Mouse (Mus musculus): Measurements from ENCODE around the gene Phrf1. TPM values are rescaled to one million over a fixed set of nuclear protein-coding genes. Genes with fewer than 3 reads are reported as not detected.

The Phrf1 gene
- polyA plus RNA-seq, 1 experiment, result 45.2 TPM

DNA sequence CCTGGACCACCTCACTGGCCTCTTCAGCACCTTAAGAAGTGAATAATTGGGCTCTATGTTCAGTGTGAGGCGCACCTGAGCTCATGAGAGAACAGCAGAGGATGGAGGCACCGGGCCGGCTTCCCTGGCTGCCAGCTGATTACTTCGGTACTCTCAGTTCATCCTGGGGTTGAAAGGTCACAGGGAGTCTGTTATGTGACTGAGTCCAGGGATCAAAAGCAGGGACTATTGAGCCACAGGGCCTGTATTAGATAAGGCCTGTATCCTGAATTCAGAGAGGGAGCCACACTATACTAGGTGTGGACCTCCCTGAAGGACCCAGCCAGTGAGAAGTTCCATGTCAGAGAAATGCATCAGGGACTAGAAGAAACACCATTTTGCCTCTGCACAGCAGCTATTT is 76.0 kb downstream of the Phrf1 start:
- Histone ChIP-seq H3K27ac (ENCODE audit: insufficient read depth, low read depth, low read length) (no peak overlapping the region), H3K4me3 (ENCODE audit: insufficient read depth, low read length) (no peak overlapping the region), H3K4me1 (ENCODE audit: control insufficient read depth, insufficient read depth, low read length) (peaks cover 13% of the 10 kb centered on the region)
- TF ChIP-seq CTCF (IDR thresholded peaks at IDR 0.05; ENCODE audit: low read depth, low read length), result no peak

Other genes with a start within 250 kb of the Phrf1 start
- gene Ifitm3, start 218.0 kb upstream of the Phrf1 start, polyA plus RNA-seq (2012; ENCODE audit: insufficient read depth, insufficient read length, missing spikeins), result 1,636 and 1,773 TPM in 2 replicates
- gene Ifitm6, start 210.9 kb upstream of the Phrf1 start, polyA plus RNA-seq (2012; ENCODE audit: insufficient read depth, insufficient read length, missing spikeins), result 31.9 and 45.4 TPM in 2 replicates
- not detected in 2 replicates for gene Gm17387, start 199.7 kb upstream of the Phrf1 start, polyA plus RNA-seq (2012; ENCODE audit: insufficient read depth, insufficient read length, missing spikeins)
- not detected in 2 replicates for gene B4galnt4, start 167.7 kb upstream of the Phrf1 start, polyA plus RNA-seq (2012; ENCODE audit: insufficient read depth, insufficient read length, missing spikeins)
- not detected in 2 replicates for gene Pkp3, start 150.6 kb upstream of the Phrf1 start, polyA plus RNA-seq (2012; ENCODE audit: insufficient read depth, insufficient read length, missing spikeins)
- gene Sigirr, start 128.2 kb upstream of the Phrf1 start, polyA plus RNA-seq (2012; ENCODE audit: insufficient read depth, insufficient read length, missing spikeins), result 1.6 and 3.9 TPM in 2 replicates
- gene Ano9, start 111.0 kb upstream of the Phrf1 start, polyA plus RNA-seq (2012; ENCODE audit: insufficient read depth, insufficient read length, missing spikeins), result not detected in 2 replicates
- 20.7 and 21.5 TPM in 2 replicates for gene Ptdss2, start 106.4 kb upstream of the Phrf1 start, polyA plus RNA-seq (2012; ENCODE audit: insufficient read depth, insufficient read length, missing spikeins)
- gene Rnh1, start 55.9 kb upstream of the Phrf1 start, polyA plus RNA-seq (2012; ENCODE audit: insufficient read depth, insufficient read length, missing spikeins), result 131 and 141 TPM in 2 replicates
- 29.7 and 36.1 TPM in 2 replicates for gene Hras, start 34.8 kb upstream of the Phrf1 start, polyA plus RNA-seq (2012; ENCODE audit: insufficient read depth, insufficient read length, missing spikeins)
- gene Lrrc56, start 34.6 kb upstream of the Phrf1 start, polyA plus RNA-seq (2012; ENCODE audit: insufficient read depth, insufficient read length, missing spikeins), result 3.4 and 4.1 TPM in 2 replicates
- 0.88 TPM in 1 of 2 replicates, not detected in the other for gene Lmntd2, start 14.7 kb upstream of the Phrf1 start, polyA plus RNA-seq (2012; ENCODE audit: insufficient read depth, insufficient read length, missing spikeins)
- 3.5 and 3.9 TPM in 2 replicates for gene Rassf7, start 12.9 kb upstream of the Phrf1 start, polyA plus RNA-seq (2012; ENCODE audit: insufficient read depth, insufficient read length, missing spikeins)
- gene Irf7, start 37.7 kb downstream of the Phrf1 start, polyA plus RNA-seq (2012; ENCODE audit: insufficient read depth, insufficient read length, missing spikeins), result 164 and 168 TPM in 2 replicates
- not detected in 2 replicates for gene Cdhr5, start 48.0 kb downstream of the Phrf1 start, polyA plus RNA-seq (2012; ENCODE audit: insufficient read depth, insufficient read length, missing spikeins)
- gene Sct, start 50.3 kb downstream of the Phrf1 start, polyA plus RNA-seq (2012; ENCODE audit: insufficient read depth, insufficient read length, missing spikeins), result not detected in 2 replicates
- not detected in 2 replicates for gene Drd4, start 63.2 kb downstream of the Phrf1 start, polyA plus RNA-seq (2012; ENCODE audit: insufficient read depth, insufficient read length, missing spikeins)
- 27.3 and 37.4 TPM in 2 replicates for gene Deaf1, start 98.9 kb downstream of the Phrf1 start, polyA plus RNA-seq (2012; ENCODE audit: insufficient read depth, insufficient read length, missing spikeins)
- 29.8 and 37.8 TPM in 2 replicates for gene Tmem80, start 99.0 kb downstream of the Phrf1 start, polyA plus RNA-seq (2012; ENCODE audit: insufficient read depth, insufficient read length, missing spikeins)
- not detected in 2 replicates for gene Eps8l2, start 110.1 kb downstream of the Phrf1 start, polyA plus RNA-seq (2012; ENCODE audit: insufficient read depth, insufficient read length, missing spikeins)
- 422 and 438 TPM in 2 replicates for gene Taldo1, start 163.4 kb downstream of the Phrf1 start, polyA plus RNA-seq (2012; ENCODE audit: insufficient read depth, insufficient read length, missing spikeins)
- 45.8 and 50.5 TPM in 2 replicates for gene Gatd1, start 185.4 kb downstream of the Phrf1 start, polyA plus RNA-seq (2012; ENCODE audit: insufficient read depth, insufficient read length, missing spikeins)
- not detected in 2 replicates for gene Cend1, start 200.7 kb downstream of the Phrf1 start, polyA plus RNA-seq (2012; ENCODE audit: insufficient read depth, insufficient read length, missing spikeins)
- 21.4 and 24.8 TPM in 2 replicates for gene Slc25a22, start 209.1 kb downstream of the Phrf1 start, polyA plus RNA-seq (2012; ENCODE audit: insufficient read depth, insufficient read length, missing spikeins)
- gene Pidd1, start 215.2 kb downstream of the Phrf1 start, polyA plus RNA-seq (2012; ENCODE audit: insufficient read depth, insufficient read length, missing spikeins), result 4.0 and 5.6 TPM in 2 replicates
- gene Rplp2, start 218.6 kb downstream of the Phrf1 start, polyA plus RNA-seq (2012; ENCODE audit: insufficient read depth, insufficient read length, missing spikeins), result 2,115 and 2,403 TPM in 2 replicates
- gene Pnpla2, start 226.4 kb downstream of the Phrf1 start, polyA plus RNA-seq (2012; ENCODE audit: insufficient read depth, insufficient read length, missing spikeins), result 92.9 and 94.0 TPM in 2 replicates
- 66.8 and 69.6 TPM in 2 replicates for gene Cracr2b, start 232.3 kb downstream of the Phrf1 start, polyA plus RNA-seq (2012; ENCODE audit: insufficient read depth, insufficient read length, missing spikeins)
- gene Cd151, start 238.6 kb downstream of the Phrf1 start, polyA plus RNA-seq (2012; ENCODE audit: insufficient read depth, insufficient read length, missing spikeins), result 49.5 and 57.9 TPM in 2 replicates
- gene Polr2l, start 246.3 kb downstream of the Phrf1 start, polyA plus RNA-seq (2012; ENCODE audit: insufficient read depth, insufficient read length, missing spikeins), result 4.8 and 5.0 TPM in 2 replicates
- 99.8 and 102 TPM in 2 replicates for gene Tspan4, start 246.5 kb downstream of the Phrf1 start, polyA plus RNA-seq (2012; ENCODE audit: insufficient read depth, insufficient read length, missing spikeins)